Mouse (Mus musculus) midbrain, embryonic 10.5 days (tissue): ENCODE results near the gene Ddx49. TPM values are rescaled to one million over a fixed set of nuclear protein-coding genes. Genes with fewer than 3 reads are reported as not detected.

Source experiments
- DNase-seq: peaks from one replicate; pipeline ENCODE4 v3.0.0-alpha.2; 2017; ENCODE audit warnings: low spot score
- H3K27ac ChIP-seq: fragments of 300-500 bp; sonication (generic); replicated peaks from 2 replicates; pipeline ENCODE4 v1.5.1; 2016; ENCODE audit warnings: mild to moderate bottlenecking
- H3K27me3 ChIP-seq: fragments of 300-500 bp; sonication (generic); 2 replicates; pipeline ENCODE4 v1.6.1; 2016; ENCODE audit warnings: low read depth, mild to moderate bottlenecking; ENCODE audit not compliant: poor library complexity, severe bottlenecking
- H3K36me3 ChIP-seq: fragments of 300-500 bp; sonication (generic); 2 replicates; pipeline ENCODE4 v1.6.1; 2016; ENCODE audit warnings: mild to moderate bottlenecking, moderate library complexity
- H3K4me1 ChIP-seq: fragments of 300-500 bp; sonication (generic); 2 replicates; pipeline ENCODE4 v1.6.1; 2016
- H3K4me3 ChIP-seq: fragments of 300-500 bp; sonication (generic); 2 replicates; pipeline ENCODE4 v1.5.1; 2016; ENCODE audit warnings: mild to moderate bottlenecking, moderate library complexity
- H3K9me3 ChIP-seq: fragments of 300-500 bp; sonication (generic); replicated peaks from 2 replicates; pipeline ENCODE4 v1.6.1; 2016; ENCODE audit warnings: mild to moderate bottlenecking
- WGBS: fragments of 180-500 bp; shearing (Covaris S2); methylation state at CpG from one replicate; pipeline ENCODE4 v1.1.7; 2016; 5-methylcytosine and 5-hydroxymethylcytosine counted together
- polyA plus RNA-seq: library from polyadenylated mRNA; unstranded; fragments of >200 nt; fragmentation: Nextera tagmentation; extraction: Ambion mirVana; gene quantifications from 2 replicates; pipeline ENCODE4 v1.2.1, GENCODE M21; 2016

The Ddx49 gene
- polyA plus RNA-seq = 56.4 and 57.4 TPM in 2 replicates

- WGBS = under 1% methylated on average over 40 of the region's 40 CpGs
- DNase-seq = peak; percentile 96
- Histone ChIP-seq H3K27ac (peak within 1 kb of the TSS; percentile 83), H3K4me3 (peak within 1 kb of the TSS; percentile 91), H3K4me1 (peaks cover 29% of the 10 kb centered on the region), H3K27me3 (no peaks in the 10 kb centered on the region), H3K36me3 (peaks cover 68% of the 10 kb centered on the region), H3K9me3 (no peaks in the 10 kb centered on the region)
Observed at GRCm38 (mm10) chr8:70302358-70302890, at the start of gene Ddx49, which contains the start of gene Cope. Gene Ddx49, minus strand, starts transcription at chr8:70302489. Gene Cope, plus strand, starts transcription at chr8:70302518.

GRCm38 (mm10) chr8:70352000-70352384 is 49.7 kb upstream of the Ddx49 start:
- H3K4me3 ChIP-seq = peak overlapping the region; percentile 96
- peaks cover 43% of the 10 kb centered on the region for H3K36me3 ChIP-seq
- no peaks in the 10 kb centered on the region for H3K9me3 ChIP-seq
- H3K4me1 ChIP-seq = peaks cover 55% of the 10 kb centered on the region
- no peaks in the 10 kb centered on the region for H3K27me3 ChIP-seq
- no peak for DNase-seq
- 34% methylated on average over 3 of the region's 3 CpGs for WGBS
- peak overlapping the region; percentile 92 for H3K27ac ChIP-seq

GRCm38 (mm10) chr8:70351035-70351999 is 49.0 kb upstream of the Ddx49 start:
- 71% methylated on average over 15 of the region's 15 CpGs for WGBS
- Histone ChIP-seq H3K27ac (peak overlapping the region; percentile 92), H3K4me3 (peak overlapping the region; percentile 96), H3K27me3 (no peaks in the 10 kb centered on the region), H3K9me3 (no peaks in the 10 kb centered on the region), H3K36me3 (peaks cover 49% of the 10 kb centered on the region), H3K4me1 (peaks cover 55% of the 10 kb centered on the region)
- DNase-seq = no peak

- H3K4me3 ChIP-seq = no peak overlapping the region
- H3K27ac ChIP-seq = no peak overlapping the region
- 71% methylated on average over 1 of the region's 1 CpGs for WGBS
- no peak for DNase-seq
- peaks cover 72% of the 10 kb centered on the region for H3K36me3 ChIP-seq
- H3K27me3 ChIP-seq = no peaks in the 10 kb centered on the region
- H3K4me1 ChIP-seq = peaks cover 46% of the 10 kb centered on the region
- no peaks in the 10 kb centered on the region for H3K9me3 ChIP-seq
Observed at GRCm38 (mm10) chr8:70347860-70348420, 45.7 kb upstream of the Ddx49 start.

GRCm38 (mm10) chr8:70347443-70347842 is 45.2 kb upstream of the Ddx49 start:
- peaks cover 77% of the 10 kb centered on the region for H3K36me3 ChIP-seq
- no peaks in the 10 kb centered on the region for H3K9me3 ChIP-seq
- H3K27ac ChIP-seq = no peak overlapping the region
- WGBS = 94% methylated on average over 4 of the region's 4 CpGs
- H3K4me1 ChIP-seq = peaks cover 46% of the 10 kb centered on the region
- H3K27me3 ChIP-seq = no peaks in the 10 kb centered on the region
- H3K4me3 ChIP-seq = no peak overlapping the region
- DNase-seq = no peak

DNA sequence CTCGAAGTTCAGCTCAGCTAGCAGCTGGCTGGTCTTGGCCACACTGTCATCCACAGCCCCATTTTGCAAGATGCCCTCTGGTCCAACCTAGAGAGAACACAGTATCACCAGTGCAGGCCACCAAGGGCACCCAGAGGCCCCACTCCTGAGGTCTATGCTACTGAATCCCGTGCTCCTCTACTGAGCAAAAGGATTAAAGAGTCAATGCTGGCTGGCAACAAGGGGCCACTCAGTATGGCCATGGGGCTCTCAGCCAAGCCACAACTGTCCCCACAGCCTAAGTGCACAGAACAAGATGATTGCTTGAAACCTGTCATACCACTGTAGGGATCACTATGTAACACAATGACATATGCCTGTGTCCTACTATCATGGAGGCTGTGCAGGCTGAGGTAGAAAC is 42.0 kb upstream of the Ddx49 start:
- Histone ChIP-seq H3K36me3 (peaks cover 89% of the 10 kb centered on the region), H3K27me3 (no peaks in the 10 kb centered on the region), H3K4me3 (no peak overlapping the region), H3K9me3 (no peaks in the 10 kb centered on the region), H3K27ac (no peak overlapping the region), H3K4me1 (peaks cover 15% of the 10 kb centered on the region)
- DNase-seq = no peak
- 85% methylated on average over 2 of the region's 2 CpGs for WGBS

DNA sequence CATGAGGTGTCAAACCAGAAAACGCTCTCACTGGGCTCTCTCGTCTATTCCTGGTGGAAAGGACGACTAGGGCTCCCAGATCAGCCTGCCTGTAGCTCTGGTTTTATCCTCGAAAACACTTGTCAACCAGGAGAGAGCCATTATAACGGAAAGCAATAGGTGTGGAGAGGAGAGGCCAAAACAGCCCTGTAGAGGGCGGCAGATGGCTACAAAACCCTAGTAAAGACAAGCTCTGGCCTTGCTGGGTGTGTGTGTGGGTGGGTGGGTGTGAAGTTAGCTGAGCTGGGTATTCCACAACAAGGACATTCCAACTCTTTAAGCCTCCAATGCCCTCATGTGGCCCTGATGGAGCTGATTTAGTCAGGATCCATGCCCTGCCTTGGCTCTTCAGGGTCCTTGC is 41.4 kb upstream of the Ddx49 start:
- no peak overlapping the region for H3K4me3 ChIP-seq
- DNase-seq = no peak
- 69% methylated on average over 6 of the region's 6 CpGs for WGBS
- H3K9me3 ChIP-seq = no peaks in the 10 kb centered on the region
- peaks cover 10% of the 10 kb centered on the region for H3K4me1 ChIP-seq
- peaks cover 89% of the 10 kb centered on the region for H3K36me3 ChIP-seq
- no peak overlapping the region for H3K27ac ChIP-seq
- no peaks in the 10 kb centered on the region for H3K27me3 ChIP-seq

GRCm38 (mm10) chr8:70343076-70343475 is 40.8 kb upstream of the Ddx49 start:
- 93% methylated on average over 7 of the region's 7 CpGs for WGBS
- H3K36me3 ChIP-seq = peaks cover 89% of the 10 kb centered on the region
- peaks cover 3% of the 10 kb centered on the region for H3K4me1 ChIP-seq
- H3K9me3 ChIP-seq = no peaks in the 10 kb centered on the region
- H3K27me3 ChIP-seq = no peaks in the 10 kb centered on the region
- no peak overlapping the region for H3K27ac ChIP-seq
- DNase-seq = no peak
- no peak overlapping the region for H3K4me3 ChIP-seq

- no peaks in the 10 kb centered on the region for H3K27me3 ChIP-seq
- no peak overlapping the region for H3K27ac ChIP-seq
- DNase-seq = no peak
- H3K9me3 ChIP-seq = no peaks in the 10 kb centered on the region
- H3K4me1 ChIP-seq = no peaks in the 10 kb centered on the region
- WGBS = 96% methylated on average over 14 of the region's 14 CpGs
- H3K4me3 ChIP-seq = no peak overlapping the region
- H3K36me3 ChIP-seq = peaks cover 89% of the 10 kb centered on the region
Observed at GRCm38 (mm10) chr8:70342007-70342406, 39.7 kb upstream of the Ddx49 start.

DNA sequence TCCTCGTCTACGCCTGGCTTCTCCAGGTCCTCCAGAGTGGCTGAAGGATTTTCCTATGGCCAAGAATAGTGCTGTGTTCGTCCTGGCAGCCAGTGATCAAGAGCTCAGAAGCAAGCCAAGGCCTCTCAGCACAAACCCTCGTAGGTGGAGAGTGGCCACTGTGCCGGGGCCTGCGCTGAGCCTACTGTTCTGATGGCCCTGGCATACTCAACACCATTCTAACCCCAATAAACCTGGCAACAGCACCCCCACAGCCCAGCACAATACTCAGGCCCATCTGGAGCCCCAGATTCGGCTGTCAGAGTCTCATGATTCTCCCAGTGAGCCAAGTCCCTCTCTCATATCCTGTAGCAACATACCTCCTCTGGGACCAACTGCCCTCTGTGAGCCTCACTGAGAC is 38.4 kb upstream of the Ddx49 start:
- H3K27ac ChIP-seq = no peak overlapping the region
- peaks cover 89% of the 10 kb centered on the region for H3K36me3 ChIP-seq
- no peaks in the 10 kb centered on the region for H3K27me3 ChIP-seq
- no peak overlapping the region for H3K4me3 ChIP-seq
- no peaks in the 10 kb centered on the region for H3K4me1 ChIP-seq
- no peak for DNase-seq
- no peaks in the 10 kb centered on the region for H3K9me3 ChIP-seq
- 93% methylated on average over 7 of the region's 7 CpGs for WGBS

- no peaks in the 10 kb centered on the region for H3K9me3 ChIP-seq
- H3K36me3 ChIP-seq = peaks cover 100% of the 10 kb centered on the region
- DNase-seq = no peak
- H3K4me3 ChIP-seq = no peak overlapping the region
- H3K27me3 ChIP-seq = no peaks in the 10 kb centered on the region
- H3K4me1 ChIP-seq = no peaks in the 10 kb centered on the region
- no peak overlapping the region for H3K27ac ChIP-seq
- 94% methylated on average over 7 of the region's 7 CpGs for WGBS
Observed at GRCm38 (mm10) chr8:70338931-70339330, 36.6 kb upstream of the Ddx49 start.

DNA sequence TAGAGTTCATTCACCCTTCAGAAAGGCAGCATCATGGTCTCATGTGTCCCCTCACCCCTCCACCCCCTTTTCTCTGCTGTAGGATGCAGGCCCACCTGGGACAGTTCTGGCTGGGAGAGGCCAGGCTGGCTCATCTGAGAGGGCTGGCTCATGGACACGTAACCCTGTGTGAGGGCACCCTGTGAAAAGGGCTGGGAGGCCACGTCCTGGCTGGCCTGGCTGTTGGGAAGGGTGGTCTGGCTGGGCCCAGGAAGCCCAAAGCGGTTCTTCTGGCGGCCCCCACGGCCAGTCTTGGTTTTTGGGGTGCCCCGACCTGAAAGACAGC is 30.6 kb upstream of the Ddx49 start:
- peaks cover 40% of the 10 kb centered on the region for H3K4me1 ChIP-seq
- no peak overlapping the region for H3K4me3 ChIP-seq
- no peaks in the 10 kb centered on the region for H3K9me3 ChIP-seq
- peaks cover 74% of the 10 kb centered on the region for H3K36me3 ChIP-seq
- WGBS = 95% methylated on average over 6 of the region's 6 CpGs
- no peak overlapping the region for H3K27ac ChIP-seq
- peaks cover 36% of the 10 kb centered on the region for H3K27me3 ChIP-seq
- DNase-seq = no peak
